Mouse (Mus musculus) heart, adult 8-10 months (tissue): Measurements from ENCODE around the gene Idh1. TPM values are rescaled to one million over a fixed set of nuclear protein-coding genes. Genes with fewer than 3 reads are reported as not detected.

ENCODE experiments used
- DNase-seq: peaks from one replicate; pipeline ENCODE4 v3.0.0; 2022; ENCODE audit warnings: low spot score
- total RNA-seq, 4 experiments: library from RNA; stranded (reverse); gene quantifications; 2 replicates each; pipeline ENCODE4 v1.2.4; 2022

The Idh1 gene
- total RNA-seq, 4 experiments from 2014 or later, result 65.2 to 106 (median 92.3) TPM

- no peak for DNase-seq
Observed at GRCm38 (mm10) chr1:65113536-65114172, 72.6 kb downstream of the Idh1 start.

DNA sequence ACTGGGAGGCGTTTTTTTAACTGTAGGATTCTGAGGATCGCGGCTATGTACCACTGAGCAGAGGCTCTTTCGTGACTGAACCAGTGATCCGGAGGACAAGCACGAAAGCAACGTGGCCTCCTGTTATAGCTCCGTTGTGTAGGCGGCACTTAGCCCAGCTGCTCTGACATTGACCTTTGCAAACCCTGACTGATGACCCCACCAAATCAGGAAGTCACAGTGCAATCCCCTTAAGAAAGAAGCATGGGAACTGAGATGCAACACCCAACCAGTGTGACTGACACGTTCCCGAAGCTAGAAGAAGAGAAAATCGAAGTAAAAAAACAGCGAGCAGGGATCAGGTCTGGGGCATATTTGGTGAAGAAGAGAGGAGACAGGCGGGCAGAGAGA is 73.5 kb downstream of the Idh1 start:
- DNase-seq, result no peak

DNA sequence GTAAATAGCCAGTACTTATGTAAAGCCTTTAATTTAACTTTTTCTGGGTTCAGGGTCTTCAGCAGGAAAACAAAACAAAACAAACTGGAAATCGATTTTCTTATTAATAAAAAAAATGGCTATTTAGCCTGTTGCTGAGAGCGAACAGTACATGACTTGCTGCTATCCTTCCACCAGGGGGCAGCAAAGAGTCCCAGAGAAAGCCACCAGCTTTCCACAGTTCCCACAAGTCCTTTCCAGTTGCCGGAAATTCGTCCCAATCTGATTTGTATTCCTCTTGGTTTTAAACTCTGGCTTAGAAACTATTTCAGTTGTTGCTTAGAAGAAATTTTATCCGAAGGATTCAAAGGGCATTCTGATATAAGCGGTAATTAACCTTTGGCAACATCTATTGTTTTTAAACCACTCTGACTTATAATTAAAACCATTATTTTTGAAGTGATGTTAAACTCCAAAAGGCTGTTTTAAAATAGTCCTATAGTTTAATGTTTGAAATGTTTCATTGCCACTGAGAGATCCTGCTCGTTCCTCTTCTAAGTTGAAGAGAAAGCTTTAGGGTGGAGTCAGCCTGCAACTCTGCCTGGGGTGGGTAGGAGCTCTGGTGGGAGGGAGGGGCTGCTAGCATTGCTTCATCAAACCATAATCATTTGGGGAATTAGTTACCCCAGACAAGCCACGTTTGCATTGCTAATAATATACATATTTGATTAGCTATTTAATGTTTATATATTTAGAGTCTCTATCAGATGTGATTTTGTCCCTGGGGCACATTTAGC is 74.1 kb downstream of the Idh1 start:
- DNase-seq, result peak; percentile 75

DNA sequence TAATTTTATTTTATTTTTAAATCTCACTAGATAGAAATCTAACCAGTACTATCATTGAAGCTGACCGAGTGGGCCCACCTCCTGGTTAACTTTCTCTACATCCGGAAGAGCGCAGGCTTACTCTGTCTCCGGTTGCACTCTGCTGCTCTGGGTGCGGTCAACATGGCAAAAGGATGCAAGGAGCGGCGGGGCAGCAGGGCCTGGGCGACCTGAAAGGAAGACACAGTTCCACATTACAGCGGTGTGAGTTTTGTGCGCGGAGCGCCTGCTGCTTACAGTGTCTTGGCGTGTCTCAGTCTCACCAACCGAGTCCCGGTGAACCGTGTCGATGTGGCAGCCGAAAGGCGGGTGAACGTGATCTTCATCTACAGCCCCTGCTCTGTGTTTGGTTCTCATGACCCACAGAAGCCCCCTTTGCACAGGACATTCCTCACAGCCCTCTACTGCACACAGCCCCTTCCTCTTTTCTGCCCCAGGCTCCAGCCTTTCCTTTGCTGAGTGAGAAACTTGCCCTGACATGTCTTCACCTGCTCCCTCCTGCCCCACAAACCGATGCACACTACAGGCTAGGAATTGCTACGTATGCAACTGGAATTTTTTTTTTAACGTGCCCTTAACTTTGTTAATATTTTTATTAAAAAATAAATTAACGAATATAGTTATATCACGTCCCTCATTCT is 76.4 kb downstream of the Idh1 start:
- no peak for DNase-seq

DNA sequence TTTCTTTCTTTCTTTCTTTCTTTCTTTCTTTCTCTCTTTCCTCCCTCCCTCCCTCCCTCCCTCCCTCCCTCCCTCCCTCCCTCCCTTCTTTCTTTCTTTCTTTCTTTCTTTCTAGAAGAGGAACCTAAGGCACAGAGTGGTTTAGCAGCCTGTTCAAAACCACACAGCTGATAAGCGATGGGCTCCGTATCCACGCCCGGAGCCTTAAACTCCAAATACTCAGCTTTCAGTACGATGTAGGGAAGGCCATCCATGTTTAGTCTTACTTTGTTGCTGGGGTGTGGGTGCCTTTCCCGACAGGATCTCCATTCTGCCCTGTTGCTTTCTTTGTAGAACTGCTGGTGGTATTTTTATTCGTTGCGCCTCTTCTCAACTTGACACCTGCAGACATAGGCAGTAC is 77.1 kb downstream of the Idh1 start:
- DNase-seq, result no peak

Other genes with a start within 250 kb of the Idh1 start
- gene Plekhm3, start 229.7 kb downstream of the Idh1 start, total RNA-seq, result 1 to 10 TPM; 7.0 to 9.0 (median 8.1) TPM
- gene Akr1cl, start 153.7 kb downstream of the Idh1 start, total RNA-seq, result under 1 TPM in 1 of 4 experiments, not detected in 3; 0.37 TPM
- gene Cryge, start 135.4 kb downstream of the Idh1 start, total RNA-seq, result not detected
- gene Crygd, start 123.0 kb downstream of the Idh1 start, total RNA-seq, result not detected
- not detected for gene Crygc, start 112.8 kb downstream of the Idh1 start, total RNA-seq
- not detected for gene Crygb, start 104.2 kb downstream of the Idh1 start, total RNA-seq
- not detected for gene Cryga, start 83.1 kb downstream of the Idh1 start, total RNA-seq
- gene Gm28845, start 66.9 kb downstream of the Idh1 start, total RNA-seq, result not detected
- not detected for gene D630023F18Rik, start 63.3 kb downstream of the Idh1 start, total RNA-seq
- 10 to 100 TPM in 1 of 4 experiments, 1 to 10 TPM in 3; 9.8 to 11.8 (median 9.9) TPM for gene Pikfyve, start 183 bp upstream of the Idh1 start, total RNA-seq
- gene Pth2r, start 95.6 kb upstream of the Idh1 start, total RNA-seq, result not detected